Comparison of ENCODE assay signal across 8 mouse cellular contexts in genomic region chr2:90745053-90745678, GRCm38 (mm10). TPM values are rescaled to one million over a fixed set of nuclear protein-coding genes. Genes with fewer than 3 reads are reported as not detected.
DNase-seq lines count a peak whose midpoint lies in the region; ATAC-seq lines count a peak whose summit lies in the region.

Fnbp4 (plus strand) TSS chr2:90745370.

- H3K4me2 ChIP-seq in intestine, embryonic 14.5 days (ENCODE audit: low read length), result peak within 1 kb of the TSS; percentile 88

- no peaks in the 10 kb centered on the region for H3K9me3 ChIP-seq in intestine, embryonic 14.5 days (ENCODE audit: control insufficient read depth, low read length)

- peak within 1 kb of the TSS; percentile 96 for H3K27ac ChIP-seq in intestine, embryonic 14.5 days (ENCODE audit: low read depth)

- intact Hi-C loops in left cerebral cortex, postnatal 14 days (cut with DNase I), result no loop called here

- no peaks in the 10 kb centered on the region for H3K27me3 ChIP-seq in intestine, embryonic 14.5 days (replicated peaks; ENCODE audit: control insufficient read depth, insufficient read depth, low read length)

- ATAC-seq in intestine, embryonic 14.5 days (replicated peaks; ENCODE audit: low FRiP score, low TSS enrichment, low read depth), result peak; percentile 99

- peaks cover 26% of the 10 kb centered on the region for H3K36me3 ChIP-seq in intestine, embryonic 14.5 days (ENCODE audit: control insufficient read depth, insufficient read depth, low read length)

- peak; percentile 91 for DNase-seq in adrenal gland, adult 18-20 months (ENCODE audit: low spot score in 2 of 2)
- DNase-seq in embryo, embryonic 11 days, result peak; percentile 100
- DNase-seq in gastrocnemius, postnatal 25 days, result peak; percentile 99
- peak; percentile 95 for DNase-seq in intestine, embryonic 14.5 days (ENCODE audit: low spot score)
- peak; percentile 98 to 99 for DNase-seq in left cerebral cortex, postnatal 14 days (ENCODE audit: low spot score in 2 of 2)
- DNase-seq in mesoderm, embryonic 11.5 days (ENCODE audit: low read depth, low spot score), result peak; percentile 100
- DNase-seq in right cerebral cortex, postnatal 36 days (ENCODE audit: low spot score in 2 of 2), result peak; percentile 98 to 99
- DNase-seq in yolk sac, embryonic 10.5 days (ENCODE audit: low spot score), result peak; percentile 99

- H3K9ac ChIP-seq in intestine, embryonic 14.5 days (ENCODE audit: low read length), result peak within 1 kb of the TSS; percentile 96

- peaks cover 10% of the 10 kb centered on the region; the same call in 1 of the 2 replicates for H3K4me1 ChIP-seq in intestine, embryonic 14.5 days (replicated peaks; ENCODE audit: control insufficient read depth, insufficient read depth, low read length)

- H3K4me3 ChIP-seq in intestine, embryonic 14.5 days (ENCODE audit: low read depth, low read length), result peak within 1 kb of the TSS; percentile 97

- under 1% methylated on average over 44 of the region's 44 CpGs for WGBS in intestine, embryonic 14.5 days

RNA-seq across cellular contexts. Expression of gene Fnbp4, which starts in this region (rescaled TPM):
- total RNA-seq in adrenal gland, adult 18-20 months (2021), result 10 to 100 TPM; 37.9 to 50.1 TPM
- 10 to 100 TPM; 16.3 to 16.8 TPM for total RNA-seq in gastrocnemius, postnatal 25 days (2021)
- polyA plus RNA-seq in intestine, embryonic 14.5 days (2014; fragmentation: Nextera tagmentation; extraction: Ambion mirVana), result 87.7 and 99.3 TPM in 2 replicates
- total RNA-seq in left cerebral cortex, postnatal 14 days (2021), result 10 to 100 TPM; 62.7 to 62.8 TPM

Comparison
In these comparisons a context has a peak if more than half of its experiments do, and no peak if none do; other contexts are left out.
1. Peak in every context shown above with its lines: DNase-seq, ATAC-seq, H3K4me3 ChIP-seq and H3K27ac ChIP-seq.